Mouse (Mus musculus) subcutaneous adipose tissue, adult 2 months (tissue): ENCODE data around the gene Klra10. TPM values are rescaled to one million over a fixed set of nuclear protein-coding genes. Genes with fewer than 3 reads are reported as not detected.

ENCODE experiments used
- polyA plus RNA-seq: library from polyadenylated mRNA; depleted of rRNA; stranded (reverse); fragments of >200 nt; gene quantifications from 2 replicates; pipeline ENCODE4 v1.2.3, GENCODE M21; 2012; ENCODE audit warnings: low replicate concordance; rRNA removed

Klra10 gene
- polyA plus RNA-seq, result not detected in 2 replicates

GRCm38 (mm10) chr6:130281828-130282227, at the start of gene Klra10:
Klra10 (minus strand) TSS chr6:130281928.

GRCm38 (mm10) chr6:130233222-130233621, 48.5 kb downstream of the Klra10 start, which contains the start of gene Klra7:
Klra7 (minus strand) TSS chr6:130233322.

Other genes with a start within 250 kb of the Klra10 start
- 0.41 TPM in 1 of 2 replicates, not detected in the other for gene Klra4, start 214.7 kb downstream of the Klra10 start, polyA plus RNA-seq
- gene Klra8, start 152.0 kb downstream of the Klra10 start, polyA plus RNA-seq, result 0.26 and 0.40 TPM in 2 replicates
- 0.18 TPM in 1 of 2 replicates, not detected in the other for gene Klra9, start 88.8 kb downstream of the Klra10 start, polyA plus RNA-seq
- 0.26 and 1.5 TPM in 2 replicates for gene Klra7, start 48.6 kb downstream of the Klra10 start, polyA plus RNA-seq
- gene Klra3, start 55.6 kb upstream of the Klra10 start, polyA plus RNA-seq, result 0.17 TPM in 1 of 2 replicates, not detected in the other
- not detected in 2 replicates for gene Klra1, start 104.9 kb upstream of the Klra10 start, polyA plus RNA-seq